Mouse (Mus musculus): Measurements from ENCODE around the gene Ndufb4.

The Ndufb4 gene

GRCm38 (mm10) chr16:37635095-37635494 lies 19.2 kb downstream of the Ndufb4 start:
- Histone ChIP-seq H3K36me3 (ENCODE audit: control insufficient read depth, insufficient read depth, low read length, poor library complexity, severe bottlenecking) (no peaks in the 10 kb centered on the region), H3K27me3 (ENCODE audit: control insufficient read depth, insufficient read depth, low read length, poor library complexity, severe bottlenecking) (no peaks in the 10 kb centered on the region)
- DNase-seq (ENCODE audit: low read depth, low spot score), result no peak

GRCm38 (mm10) chr16:37634578-37634977 lies 19.7 kb downstream of the Ndufb4 start:
- Histone ChIP-seq H3K36me3 (ENCODE audit: control insufficient read depth, insufficient read depth, low read length, poor library complexity, severe bottlenecking) (no peaks in the 10 kb centered on the region), H3K27me3 (ENCODE audit: control insufficient read depth, insufficient read depth, low read length, poor library complexity, severe bottlenecking) (no peaks in the 10 kb centered on the region)
- DNase-seq (ENCODE audit: low read depth, low spot score), result no peak

GRCm38 (mm10) chr16:37629011-37629410 lies 25.2 kb downstream of the Ndufb4 start:
- DNase-seq (ENCODE audit: low read depth, low spot score), result no peak
- Histone ChIP-seq H3K36me3 (ENCODE audit: control insufficient read depth, insufficient read depth, low read length, poor library complexity, severe bottlenecking) (no peaks in the 10 kb centered on the region), H3K27me3 (ENCODE audit: control insufficient read depth, insufficient read depth, low read length, poor library complexity, severe bottlenecking) (no peaks in the 10 kb centered on the region)

- Histone ChIP-seq H3K27me3 (ENCODE audit: control insufficient read depth, insufficient read depth, low read length, poor library complexity, severe bottlenecking) (no peaks in the 10 kb centered on the region), H3K36me3 (ENCODE audit: control insufficient read depth, insufficient read depth, low read length, poor library complexity, severe bottlenecking) (no peaks in the 10 kb centered on the region)
- no peak for DNase-seq (ENCODE audit: low read depth, low spot score)
Observed at GRCm38 (mm10) chr16:37628336-37628735, 25.9 kb downstream of the Ndufb4 start.

- DNase-seq (ENCODE audit: low read depth, low spot score), result no peak
- no peaks in the 10 kb centered on the region for H3K36me3 ChIP-seq (ENCODE audit: control insufficient read depth, insufficient read depth, low read length, poor library complexity, severe bottlenecking)
- H3K27me3 ChIP-seq (ENCODE audit: control insufficient read depth, insufficient read depth, low read length, poor library complexity, severe bottlenecking), result no peaks in the 10 kb centered on the region
Observed at GRCm38 (mm10) chr16:37626388-37626949, 27.8 kb downstream of the Ndufb4 start.

GRCm38 (mm10) chr16:37622919-37623318 lies 31.3 kb downstream of the Ndufb4 start:
- H3K27me3 ChIP-seq (ENCODE audit: control insufficient read depth, insufficient read depth, low read length, poor library complexity, severe bottlenecking), result no peaks in the 10 kb centered on the region
- no peak for DNase-seq (ENCODE audit: low read depth, low spot score)
- H3K36me3 ChIP-seq (ENCODE audit: control insufficient read depth, insufficient read depth, low read length, poor library complexity, severe bottlenecking), result no peaks in the 10 kb centered on the region

GRCm38 (mm10) chr16:37622403-37622802 lies 31.9 kb downstream of the Ndufb4 start:
- no peaks in the 10 kb centered on the region for H3K27me3 ChIP-seq (ENCODE audit: control insufficient read depth, insufficient read depth, low read length, poor library complexity, severe bottlenecking)
- no peak for DNase-seq (ENCODE audit: low read depth, low spot score)

GRCm38 (mm10) chr16:37617695-37618094 lies 36.6 kb downstream of the Ndufb4 start:
- H3K27me3 ChIP-seq (ENCODE audit: control insufficient read depth, insufficient read depth, low read length, poor library complexity, severe bottlenecking), result no peaks in the 10 kb centered on the region

More at GRCm38 (mm10) chr16:37622403-37622802, 31.9 kb downstream of the Ndufb4 start:
- no peaks in the 10 kb centered on the region for H3K36me3 ChIP-seq (ENCODE audit: control insufficient read depth, insufficient read depth, low read length, poor library complexity, severe bottlenecking)

GRCm38 (mm10) chr16:37616104-37616503 lies 38.1 kb downstream of the Ndufb4 start:
- Histone ChIP-seq H3K27me3 (ENCODE audit: control insufficient read depth, insufficient read depth, low read length, poor library complexity, severe bottlenecking) (no peaks in the 10 kb centered on the region), H3K36me3 (ENCODE audit: control insufficient read depth, insufficient read depth, low read length, poor library complexity, severe bottlenecking) (no peaks in the 10 kb centered on the region)
- no peak for DNase-seq (ENCODE audit: low read depth, low spot score)

More at GRCm38 (mm10) chr16:37617695-37618094, 36.6 kb downstream of the Ndufb4 start:
- H3K36me3 ChIP-seq (ENCODE audit: control insufficient read depth, insufficient read depth, low read length, poor library complexity, severe bottlenecking), result no peaks in the 10 kb centered on the region
- DNase-seq (ENCODE audit: low read depth, low spot score), result no peak

GRCm38 (mm10) chr16:37615429-37615828 lies 38.8 kb downstream of the Ndufb4 start:
- DNase-seq (ENCODE audit: low read depth, low spot score), result no peak
- H3K36me3 ChIP-seq (ENCODE audit: control insufficient read depth, insufficient read depth, low read length, poor library complexity, severe bottlenecking), result no peaks in the 10 kb centered on the region
- no peaks in the 10 kb centered on the region for H3K27me3 ChIP-seq (ENCODE audit: control insufficient read depth, insufficient read depth, low read length, poor library complexity, severe bottlenecking)

- DNase-seq (ENCODE audit: low read depth, low spot score), result no peak
- Histone ChIP-seq H3K36me3 (ENCODE audit: control insufficient read depth, insufficient read depth, low read length, poor library complexity, severe bottlenecking) (no peaks in the 10 kb centered on the region), H3K27me3 (ENCODE audit: control insufficient read depth, insufficient read depth, low read length, poor library complexity, severe bottlenecking) (no peaks in the 10 kb centered on the region)
Observed at GRCm38 (mm10) chr16:37614540-37614939, 39.7 kb downstream of the Ndufb4 start.

GRCm38 (mm10) chr16:37612013-37612412 lies 42.2 kb downstream of the Ndufb4 start:
- Histone ChIP-seq H3K27me3 (ENCODE audit: control insufficient read depth, insufficient read depth, low read length, poor library complexity, severe bottlenecking) (no peaks in the 10 kb centered on the region), H3K36me3 (ENCODE audit: control insufficient read depth, insufficient read depth, low read length, poor library complexity, severe bottlenecking) (no peaks in the 10 kb centered on the region)
- no peak for DNase-seq (ENCODE audit: low read depth, low spot score)

- H3K27me3 ChIP-seq (ENCODE audit: control insufficient read depth, insufficient read depth, low read length, poor library complexity, severe bottlenecking), result no peaks in the 10 kb centered on the region
- DNase-seq (ENCODE audit: low read depth, low spot score), result no peak
- no peaks in the 10 kb centered on the region for H3K36me3 ChIP-seq (ENCODE audit: control insufficient read depth, insufficient read depth, low read length, poor library complexity, severe bottlenecking)
Observed at GRCm38 (mm10) chr16:37611072-37611471, 43.2 kb downstream of the Ndufb4 start.

- Histone ChIP-seq H3K27me3 (ENCODE audit: control insufficient read depth, insufficient read depth, low read length, poor library complexity, severe bottlenecking) (no peaks in the 10 kb centered on the region), H3K36me3 (ENCODE audit: control insufficient read depth, insufficient read depth, low read length, poor library complexity, severe bottlenecking) (no peaks in the 10 kb centered on the region)
- DNase-seq (ENCODE audit: low read depth, low spot score), result no peak
Observed at GRCm38 (mm10) chr16:37610333-37610732, 43.9 kb downstream of the Ndufb4 start.

- Histone ChIP-seq H3K36me3 (ENCODE audit: control insufficient read depth, insufficient read depth, low read length, poor library complexity, severe bottlenecking) (no peaks in the 10 kb centered on the region), H3K27me3 (ENCODE audit: control insufficient read depth, insufficient read depth, low read length, poor library complexity, severe bottlenecking) (no peaks in the 10 kb centered on the region)
- no peak for DNase-seq (ENCODE audit: low read depth, low spot score)
Observed at GRCm38 (mm10) chr16:37604243-37604642, 50.0 kb downstream of the Ndufb4 start.

GRCm38 (mm10) chr16:37603431-37603830 lies 50.8 kb downstream of the Ndufb4 start:
- H3K27me3 ChIP-seq (ENCODE audit: control insufficient read depth, insufficient read depth, low read length, poor library complexity, severe bottlenecking), result no peaks in the 10 kb centered on the region
- no peaks in the 10 kb centered on the region for H3K36me3 ChIP-seq (ENCODE audit: control insufficient read depth, insufficient read depth, low read length, poor library complexity, severe bottlenecking)
- no peak for DNase-seq (ENCODE audit: low read depth, low spot score)
